Comparison of ENCODE assay signal across 22 mouse cellular contexts in genomic region chr12:46568665-46569064, GRCm38 (mm10).
DNase-seq lines count a peak whose midpoint lies in the region; ATAC-seq lines count a peak whose summit lies in the region.
"Had no signal": no experiment of that assay in that cellular context is flagged by ENCODE, and none has a peak within 500 bp of the region (broad histone marks: within the 10 kb centered on the region; RNA-seq: fewer than 3 reads in every experiment).

No protein-coding gene starts in this region.

- intact Hi-C loops in left cerebral cortex, postnatal 14 days (cut with DNase I), result no loop called here
- intact Hi-C loops in left cerebral cortex, postnatal 4 days (cut with DNase I), result no loop called here

- peak; percentile 89 for ATAC-seq in frontal cortex, adult (ENCODE audit: low TSS enrichment)
- ATAC-seq in monocyte, adult 5-6 weeks (replicated peaks; ENCODE audit: insufficient number of reproducible peaks, low FRiP score, low TSS enrichment, poor library complexity, severe bottlenecking), result no peak
- ATAC-seq: activated CD4-positive, CD25-positive, alpha-beta regulatory T cell, adult 4 months; CD4-positive, CD25-positive, alpha-beta regulatory T cell, adult 4 months; forebrain, embryonic 14.5 days; forebrain, embryonic 16.5 days; Patski had no signal

- no peak for DNase-seq in frontal cortex, postnatal 25 days (ENCODE audit: low spot score in 2 of 2)
- peak; percentile 3 to 4 for DNase-seq in left cerebral cortex, postnatal 14 days (ENCODE audit: low spot score in 2 of 2)
- no peak for DNase-seq in left cerebral cortex, postnatal 4 days
- DNase-seq in brain, adult 2 months (ENCODE audit: low read depth, low spot score), result peak; percentile 49
- DNase-seq: adrenal gland, adult 8-10 months; adrenal gland, postnatal 14 days; adrenal gland, postnatal 36 days; B cell, adult 2 months; cerebellum, adult 11 months; cerebellum, adult 18-20 months; cerebellum, adult 8-10 months; cerebellum, adult 9-11 months; cerebellum, postnatal 14 days; cerebellum, postnatal 36 days; embryo, embryonic 11 days had no signal

Comparison
In these comparisons a context has a peak if more than half of its experiments do, and no peak if none do; other contexts are left out.
1. DNase-seq: peak in left cerebral cortex, postnatal 14 days (2 of 2) and brain, adult 2 months (single experiment); none in frontal cortex, postnatal 25 days (0 of 2) and left cerebral cortex, postnatal 4 days (single experiment).